8 mouse cellular contexts compared by ENCODE assay signal in genomic region chr1:143640650-143641407, GRCm38 (mm10). TPM values are rescaled to one million over a fixed set of nuclear protein-coding genes. Genes with fewer than 3 reads are reported as not detected.
A peak's percentile ranks its signal among the peaks of the same experiment; 100 is the strongest.
DNase-seq lines count a peak whose midpoint lies in the region; ATAC-seq and TF ChIP-seq lines count a peak whose summit lies in the region.

Gene B3galt2, plus strand, starts transcription at chr1:143640664.

- H3K9me3 ChIP-seq in limb, embryonic 12.5 days: no peaks in the 10 kb centered on the region
- no peaks in the 10 kb centered on the region for H3K9me3 ChIP-seq in limb, embryonic 10.5 days (replicated peaks)
- H3K9me3 ChIP-seq in heart, embryonic 15.5 days (replicated peaks): no peaks in the 10 kb centered on the region

- H3K4me1 ChIP-seq in limb, embryonic 12.5 days (replicated peaks): peaks cover 8% of the 10 kb centered on the region; the same call in 1 of the 2 replicates
- H3K4me1 ChIP-seq in limb, embryonic 10.5 days: no peaks in the 10 kb centered on the region
- peaks cover 2% of the 10 kb centered on the region; the same call in 1 of the 2 replicates for H3K4me1 ChIP-seq in heart, embryonic 15.5 days (replicated peaks)

- 0 out of 2 replicates have a peak within 1 kb of the TSS, but pooled peaks have one; percentile 11 for H3K4me3 ChIP-seq in limb, embryonic 12.5 days (replicated peaks)
- no peak within 1 kb of the TSS for H3K4me3 ChIP-seq in limb, embryonic 10.5 days
- peak within 1 kb of the TSS; percentile 24; the same call in 1 of the 2 replicates for H3K4me3 ChIP-seq in heart, embryonic 15.5 days
- no peak within 1 kb of the TSS for H3K4me3 ChIP-seq in myocyte

- no peaks in the 10 kb centered on the region for H3K36me3 ChIP-seq in limb, embryonic 12.5 days
- no peaks in the 10 kb centered on the region for H3K36me3 ChIP-seq in limb, embryonic 10.5 days
- no peaks in the 10 kb centered on the region for H3K36me3 ChIP-seq in heart, embryonic 15.5 days
- no peaks in the 10 kb centered on the region for H3K36me3 ChIP-seq in myocyte (ENCODE audit: control insufficient read depth, insufficient read depth)

- H3K27ac ChIP-seq in limb, embryonic 12.5 days: peak within 1 kb of the TSS; percentile 67
- no peak within 1 kb of the TSS for H3K27ac ChIP-seq in limb, embryonic 10.5 days
- 0 out of 2 replicates have a peak within 1 kb of the TSS, but pooled peaks have one; percentile 45 for H3K27ac ChIP-seq in heart, embryonic 15.5 days

- DNase-seq in limb, embryonic 10.5 days (ENCODE audit: low spot score): no peak
- peak; percentile 72 to 78 for DNase-seq in cerebellum, postnatal 14 days
- peak; percentile 61 to 63 for DNase-seq in layer of hippocampus, postnatal 25 days (ENCODE audit: extremely low spot score in 1 of 2, low spot score in 1 of 2)
- DNase-seq in thymus, postnatal 14 days: peak; percentile 35
- DNase-seq in lung, postnatal 36 days: no peak

- H3K27me3 ChIP-seq in limb, embryonic 12.5 days: no peaks in the 10 kb centered on the region
- H3K27me3 ChIP-seq in limb, embryonic 10.5 days (ENCODE audit: low read depth, poor library complexity, severe bottlenecking): no peaks in the 10 kb centered on the region
- no peaks in the 10 kb centered on the region for H3K27me3 ChIP-seq in heart, embryonic 15.5 days
- H3K27me3 ChIP-seq in myocyte (ENCODE audit: control insufficient read depth, insufficient read depth, insufficient read length): no peaks in the 10 kb centered on the region

- H3ac ChIP-seq in myocyte (ENCODE audit: control insufficient read depth, insufficient read length): no peak within 1 kb of the TSS

- H3K9ac ChIP-seq in limb, embryonic 12.5 days (replicated peaks): no peak within 1 kb of the TSS; the same call in 1 of the 2 replicates
- H3K9ac ChIP-seq in heart, embryonic 15.5 days: no peak within 1 kb of the TSS

- peak within 1 kb of the TSS; percentile 40 for H3K4me2 ChIP-seq in limb, embryonic 12.5 days
- H3K4me2 ChIP-seq in heart, embryonic 15.5 days: peak within 1 kb of the TSS; percentile 45
- H3K4me2 ChIP-seq in myocyte (ENCODE audit: low read depth): peak within 1 kb of the TSS; percentile 37

- H3K79me2 ChIP-seq in myocyte (ENCODE audit: control insufficient read depth, insufficient read depth): peaks cover 11% of the 10 kb centered on the region

- 57% methylated on average over 15 of the region's 15 CpGs for WGBS in limb, embryonic 12.5 days
- 85% methylated on average over 15 of the region's 15 CpGs for WGBS in limb, embryonic 10.5 days
- 65% methylated on average over 15 of the region's 15 CpGs for WGBS in heart, embryonic 15.5 days

- no peak for ATAC-seq in limb, embryonic 12.5 days (ENCODE audit: insufficient number of reproducible peaks, insufficient read depth, low FRiP score, low TSS enrichment, low read depth)
- no peak for ATAC-seq in heart, embryonic 15.5 days (replicated peaks; ENCODE audit: insufficient number of reproducible peaks, insufficient read depth, low FRiP score, low read depth)

- no peak for TF ChIP-seq POLR2A in myocyte (IDR thresholded peaks at IDR 0.05; ENCODE audit: insufficient read length, low read depth)

TF ChIP-seq in myocyte, 11 proteins besides CTCF, POLR2A, EP300 and RAD21:
- TF ChIP-seq SRF (IDR thresholded peaks at IDR 0.05; ENCODE audit: control insufficient read depth, insufficient read length, low read depth) (no peak), MYOD1 (IDR thresholded peaks at IDR 0.05; ENCODE audit: control insufficient read depth in 1 of 3, insufficient read length in 2 of 3, low read depth in 2 of 3) (peak in 1 of 3 experiments; percentile 3), REST (IDR thresholded peaks at IDR 0.05; ENCODE audit: insufficient read depth, insufficient read length) (no peak), TCF12 (IDR thresholded peaks at IDR 0.05; ENCODE audit: insufficient read depth, poor library complexity, severe bottlenecking) (no peak)

RNA-seq across cellular contexts. Expression of gene B3galt2, which starts in this region (rescaled TPM):
- 0.70 TPM in 2 replicates for polyA plus RNA-seq in limb, embryonic 12.5 days (2016; fragmentation: Nextera tagmentation; extraction: Ambion mirVana)
- polyA plus RNA-seq in limb, embryonic 10.5 days (2016; fragmentation: Nextera tagmentation; extraction: Ambion mirVana): 0.23 and 0.24 TPM in 2 replicates
- 0.18 TPM in 2 replicates for polyA plus RNA-seq in heart, embryonic 15.5 days (2015; fragmentation: Nextera tagmentation; extraction: Ambion mirVana)
- 10 to 100 TPM; 18.9 to 22.4 TPM for total RNA-seq in layer of hippocampus, postnatal 25 days (2021)
- 0.02 TPM for polyA plus RNA-seq in myocyte (2012; fragmentation: generic; extraction: Trizol)

Comparison
In these comparisons a context has a peak if more than half of its experiments do, and no peak if none do; other contexts are left out.
1. H3K4me3 ChIP-seq: peak in limb, embryonic 12.5 days (single experiment) and heart, embryonic 15.5 days (single experiment); none in limb, embryonic 10.5 days (single experiment) and myocyte (single experiment).
2. DNase-seq: peak in cerebellum, postnatal 14 days (2 of 2), layer of hippocampus, postnatal 25 days (2 of 2) and thymus, postnatal 14 days (single experiment); none in limb, embryonic 10.5 days (single experiment) and lung, postnatal 36 days (single experiment).
3. Peak in every context shown above with its lines, with median percentiles within 50 percentile points of each other: H3K4me2 ChIP-seq.